Comparison of ENCODE assay signal across 8 mouse cellular contexts in genomic region chr4:156235808-156236533, GRCm38 (mm10). TPM values are rescaled to one million over a fixed set of nuclear protein-coding genes. Genes with fewer than 3 reads are reported as not detected.
DNase-seq lines count a peak whose midpoint lies in the region; ATAC-seq and TF ChIP-seq lines count a peak whose summit lies in the region.

Gene Noc2l (plus strand): TSS chr4:156236010.

- WGBS in forebrain, embryonic 13.5 days, result under 1% methylated on average over 84 of the region's 90 CpGs
- WGBS in large intestine, adult 2 months, result under 1% methylated on average over 89 of the region's 90 CpGs
- under 1% methylated on average over 73 of the region's 90 CpGs for WGBS in liver, postnatal 0 days (ENCODE audit: insufficient replicate concordance)
- WGBS in neural tube, embryonic 14.5 days, result under 1% methylated on average over 72 of the region's 90 CpGs

- H3K36me3 ChIP-seq in CH12.LX (replicated peaks in 1 of 2; ENCODE audit: control insufficient read depth in 1 of 2, insufficient read depth in 1 of 2, low read length in 1 of 2), result peaks cover 58 to 70% of the 10 kb centered on the region in 2 experiments
- peaks cover 61% of the 10 kb centered on the region for H3K36me3 ChIP-seq in forebrain, embryonic 13.5 days (ENCODE audit: poor library complexity, severe bottlenecking)
- peaks cover 38% of the 10 kb centered on the region for H3K36me3 ChIP-seq in liver, postnatal 0 days (replicated peaks; ENCODE audit: insufficient read depth, low read length)
- H3K36me3 ChIP-seq in neural tube, embryonic 14.5 days (ENCODE audit: control insufficient read depth, insufficient read depth, low read length), result peaks cover 43% of the 10 kb centered on the region

- no peak for TF ChIP-seq CTCF in CH12.LX (conservative IDR thresholded peaks at IDR 0.05 in 1 of 2, IDR thresholded peaks at IDR 0.05 in 1 of 2; ENCODE audit: low read depth in 2 of 2, low read length in 2 of 2)
- peak; percentile 10; the same call in 1 of the 2 replicates for TF ChIP-seq CTCF in liver, postnatal 0 days (IDR thresholded peaks at IDR 0.05; ENCODE audit: low read depth)

- intact Hi-C loops in heart, postnatal 10 days (cut with DNase I), result loop anchor here (2.0 kb wide), 1 partner anchor 125 kb away; no protein-coding TSS in a partner anchor

- H3K79me2 ChIP-seq in CH12.LX (replicated peaks; ENCODE audit: control insufficient read depth, extremely low read depth, insufficient read depth, poor library complexity, severe bottlenecking), result peaks cover 33% of the 10 kb centered on the region

- peak within 1 kb of the TSS; percentile 75 for H3K4me2 ChIP-seq in CH12.LX (ENCODE audit: insufficient read depth, low read depth, poor library complexity, severe bottlenecking)
- peak within 1 kb of the TSS; percentile 94 for H3K4me2 ChIP-seq in forebrain, embryonic 13.5 days
- peak within 1 kb of the TSS; percentile 99 for H3K4me2 ChIP-seq in liver, postnatal 0 days (ENCODE audit: low read depth, low read length)
- peak within 1 kb of the TSS; percentile 93 for H3K4me2 ChIP-seq in neural tube, embryonic 14.5 days (ENCODE audit: low read depth, low read length)

- in situ Hi-C loops in CH12.LX (cut with MboI; ENCODE audit: low pct_ligation_motif_present, low pct_unique_long_range_greater_than_20kb, low sequenced_read_pairs), result no loop called here

- peak within 1 kb of the TSS; percentile 79 for H3K27ac ChIP-seq in CH12.LX (ENCODE audit: insufficient read depth, low read depth)
- peak within 1 kb of the TSS; percentile 91 for H3K27ac ChIP-seq in forebrain, embryonic 13.5 days
- H3K27ac ChIP-seq in liver, postnatal 0 days (ENCODE audit: low read depth), result peak within 1 kb of the TSS; percentile 95
- peak within 1 kb of the TSS; percentile 86 for H3K27ac ChIP-seq in neural tube, embryonic 14.5 days (ENCODE audit: low read depth, low read length)

- H3K4me1 ChIP-seq in CH12.LX (ENCODE audit: control insufficient read depth in 1 of 2, insufficient read depth in 2 of 2), result peaks cover 8 to 32% of the 10 kb centered on the region in 2 experiments
- H3K4me1 ChIP-seq in forebrain, embryonic 13.5 days, result peaks cover 19% of the 10 kb centered on the region
- H3K4me1 ChIP-seq in liver, postnatal 0 days (ENCODE audit: insufficient read depth), result peaks cover 12% of the 10 kb centered on the region
- peaks cover 14% of the 10 kb centered on the region for H3K4me1 ChIP-seq in neural tube, embryonic 14.5 days (ENCODE audit: control insufficient read depth, insufficient read depth, low read length)

- peak; percentile 93 for ATAC-seq in forebrain, embryonic 13.5 days
- ATAC-seq in liver, postnatal 0 days, result peak; percentile 93
- ATAC-seq in neural tube, embryonic 14.5 days (ENCODE audit: low read depth), result peak; percentile 88

- peak within 1 kb of the TSS; percentile 67 to 88 (median 85) for H3K4me3 ChIP-seq in CH12.LX (replicated peaks in 1 of 3; ENCODE audit: low read depth in 2 of 3, low read length in 2 of 3, poor library complexity in 1 of 3)
- H3K4me3 ChIP-seq in forebrain, embryonic 13.5 days, result peak within 1 kb of the TSS; percentile 95
- H3K4me3 ChIP-seq in liver, postnatal 0 days (ENCODE audit: low read depth, low read length), result peak within 1 kb of the TSS; percentile 92
- peak within 1 kb of the TSS; percentile 87 for H3K4me3 ChIP-seq in neural tube, embryonic 14.5 days (ENCODE audit: low read depth, low read length)

- peak; percentile 88 for DNase-seq in CH12.LX (ENCODE audit: extremely low read depth)
- DNase-seq in c-Kit-positive CD71-positive TER-119-negative erythroid progenitor cells, embryonic 14.5 days (ENCODE audit: low read depth), result peak; percentile 84
- peak; percentile 92 to 93 for DNase-seq in heart, postnatal 10 days
- DNase-seq in large intestine, adult 2 months (ENCODE audit: low read depth, low spot score), result peak; percentile 67
- DNase-seq in liver, postnatal 0 days, result peak; percentile 96
- DNase-seq in testis, postnatal 10 days (ENCODE audit: low spot score), result peak; percentile 96

- H3K27me3 ChIP-seq in CH12.LX (replicated peaks), result no peaks in the 10 kb centered on the region
- no peaks in the 10 kb centered on the region for H3K27me3 ChIP-seq in forebrain, embryonic 13.5 days
- H3K27me3 ChIP-seq in liver, postnatal 0 days (ENCODE audit: insufficient read depth, low read length), result no peaks in the 10 kb centered on the region
- no peaks in the 10 kb centered on the region for H3K27me3 ChIP-seq in neural tube, embryonic 14.5 days (ENCODE audit: control insufficient read depth, insufficient read depth, low read length)

- H3K9ac ChIP-seq in CH12.LX (ENCODE audit: insufficient read depth, low read depth), result peak within 1 kb of the TSS; percentile 85
- H3K9ac ChIP-seq in forebrain, embryonic 13.5 days, result peak within 1 kb of the TSS; percentile 79
- H3K9ac ChIP-seq in liver, postnatal 0 days (replicated peaks), result peak within 1 kb of the TSS; percentile 80
- H3K9ac ChIP-seq in neural tube, embryonic 14.5 days (replicated peaks; ENCODE audit: low read depth, low read length), result peak within 1 kb of the TSS; percentile 73

- dilution Hi-C loops in CH12.LX (cut with MboI; ENCODE audit: extremely low pct_ligation_motif_present, extremely low pct_unique_long_range_greater_than_20kb, low sequenced_read_pairs), result no loop called here

- peak; percentile 84 for TF ChIP-seq POLR2A in CH12.LX (IDR thresholded peaks at IDR 0.05; ENCODE audit: low read depth, low read length)

- TF ChIP-seq RAD21 in CH12.LX (IDR thresholded peaks at IDR 0.05; ENCODE audit: low read depth, low read length), result no peak

- no peaks in the 10 kb centered on the region for H3K9me3 ChIP-seq in CH12.LX (replicated peaks; ENCODE audit: low read length)
- no peaks in the 10 kb centered on the region for H3K9me3 ChIP-seq in forebrain, embryonic 13.5 days (replicated peaks)
- no peaks in the 10 kb centered on the region for H3K9me3 ChIP-seq in liver, postnatal 0 days (ENCODE audit: low read length)
- H3K9me3 ChIP-seq in neural tube, embryonic 14.5 days (ENCODE audit: control insufficient read depth, low read length), result no peaks in the 10 kb centered on the region

- no peak for TF ChIP-seq EP300 in CH12.LX (IDR thresholded peaks at IDR 0.05; ENCODE audit: low read length)
- no peak for TF ChIP-seq EP300 in liver, postnatal 0 days (IDR thresholded peaks at IDR 0.05; ENCODE audit: low read depth)

TF ChIP-seq in CH12.LX, 34 proteins besides CTCF, POLR2A, EP300 and RAD21 (continues in another document):
- no peak for TF ChIP-seq USF2 (conservative IDR thresholded peaks at IDR 0.05; ENCODE audit: low read depth, low read length)
- peak; percentile 84 for TF ChIP-seq NELFE (IDR thresholded peaks at IDR 0.05; ENCODE audit: low read depth, low read length)
- TF ChIP-seq GABPA (IDR thresholded peaks at IDR 0.05; ENCODE audit: insufficient replicate concordance, low read depth, low read length), result no peak; the same call in 1 of the 2 replicates
- no peak for TF ChIP-seq SMC3 (IDR thresholded peaks at IDR 0.05; ENCODE audit: low read depth, low read length)
- no peak for TF ChIP-seq MEF2A (IDR thresholded peaks at IDR 0.05; ENCODE audit: borderline replicate concordance, low read depth, low read length)
- TF ChIP-seq MYC (IDR thresholded peaks at IDR 0.05; ENCODE audit: low read depth, low read length), result peak; percentile 78
- peak; percentile 67; the same call in 1 of the 2 replicates for TF ChIP-seq UBTF (IDR thresholded peaks at IDR 0.05; ENCODE audit: low read depth, low read length)
- TF ChIP-seq ZMIZ1 (IDR thresholded peaks at IDR 0.05; ENCODE audit: low read depth, low read length), result peak; percentile 66
- TF ChIP-seq MAX (IDR thresholded peaks at IDR 0.05; ENCODE audit: low read length), result peak; percentile 87
- TF ChIP-seq PAX5 (IDR thresholded peaks at IDR 0.05; ENCODE audit: low read length), result no peak
- no peak; the same call in 1 of the 2 replicates for TF ChIP-seq IRF4 (IDR thresholded peaks at IDR 0.05; ENCODE audit: low read depth, low read length)
- peak; percentile 81; the same call in 1 of the 2 replicates for TF ChIP-seq KAT2A (IDR thresholded peaks at IDR 0.05; ENCODE audit: insufficient replicate concordance, low read length)
- no peak for TF ChIP-seq JUND (conservative IDR thresholded peaks at IDR 0.05; ENCODE audit: low read depth, low read length)
- TF ChIP-seq CHD1 (IDR thresholded peaks at IDR 0.05; ENCODE audit: low read depth, low read length), result no peak
- TF ChIP-seq MAZ (IDR thresholded peaks at IDR 0.05; ENCODE audit: low read depth, low read length), result no peak
- TF ChIP-seq ETS1 (conservative IDR thresholded peaks at IDR 0.05; ENCODE audit: low read depth, low read length), result no peak
- no peak for TF ChIP-seq USF1 (IDR thresholded peaks at IDR 0.05; ENCODE audit: low read depth, low read length)
- TF ChIP-seq BHLHE40 (IDR thresholded peaks at IDR 0.05; ENCODE audit: low read depth, low read length), result peak; percentile 71
- TF ChIP-seq RCOR1 (conservative IDR thresholded peaks at IDR 0.05; ENCODE audit: low read depth, low read length), result no peak
- TF ChIP-seq ZKSCAN1 (IDR thresholded peaks at IDR 0.05; ENCODE audit: borderline replicate concordance, low read depth, low read length), result no peak
- TF ChIP-seq JUN (IDR thresholded peaks at IDR 0.05; ENCODE audit: insufficient read depth, low read depth, low read length), result no peak
- peak; percentile 88 for TF ChIP-seq TCF12 (IDR thresholded peaks at IDR 0.05; ENCODE audit: low read depth, low read length)
- TF ChIP-seq MXI1 (IDR thresholded peaks at IDR 0.05; ENCODE audit: low read depth, low read length), result peak; percentile 97
- peak; percentile 86 for TF ChIP-seq HCFC1 (IDR thresholded peaks at IDR 0.05; ENCODE audit: low read depth, low read length)
- TF ChIP-seq ELF1 (IDR thresholded peaks at IDR 0.05; ENCODE audit: low read depth, low read length), result peak; percentile 89
- peak; percentile 58 for TF ChIP-seq NRF1 (IDR thresholded peaks at IDR 0.05; ENCODE audit: low read depth, low read length)
- peak; percentile 56; the same call in 1 of the 2 replicates for TF ChIP-seq POLR2AphosphoS2 (IDR thresholded peaks at IDR 0.05; ENCODE audit: low read depth, low read length)
- TF ChIP-seq TBP (conservative IDR thresholded peaks at IDR 0.05; ENCODE audit: low read depth, low read length), result no peak
- TF ChIP-seq MAFK (IDR thresholded peaks at IDR 0.05; ENCODE audit: insufficient replicate concordance, low read length), result no peak

RNA-seq across cellular contexts. Expression of gene Noc2l, which starts in this region (rescaled TPM):
- total RNA-seq in CH12.LX (2012; rRNA removed), result 197 and 200 TPM in 2 replicates
- 157 and 173 TPM in 2 replicates for total RNA-seq in CH12.LX (2014; rRNA removed)
- polyA plus RNA-seq in CH12.LX (2012; ENCODE audit: insufficient read length, low read depth), result 244 and 265 TPM in 2 replicates
- 62.8 and 64.9 TPM in 2 replicates for polyA plus RNA-seq in forebrain, embryonic 13.5 days (2015; fragmentation: Nextera tagmentation; extraction: Ambion mirVana)
- total RNA-seq in heart, postnatal 10 days (2021), result 10 to 100 TPM; 22.7 to 23.2 TPM
- polyA plus RNA-seq in large intestine, adult 2 months (2012; rRNA removed), result 65.2 and 67.2 TPM in 2 replicates
- polyA plus RNA-seq in liver, postnatal 0 days (2015; fragmentation: Nextera tagmentation; extraction: Ambion mirVana), result 20.5 and 22.3 TPM in 2 replicates
- polyA plus RNA-seq in neural tube, embryonic 14.5 days (2014; fragmentation: Nextera tagmentation; extraction: Ambion mirVana), result 50.1 and 53.2 TPM in 2 replicates

Comparison
In these comparisons a context has a peak if more than half of its experiments do, and no peak if none do; other contexts are left out.
1. Peak in every context shown above with its lines: DNase-seq, ATAC-seq, H3K4me3 ChIP-seq and H3K27ac ChIP-seq.
2. RNA of gene Noc2l (total RNA-seq): 157 to 200 TPM in CH12.LX; 22.7 to 23.2 TPM in heart, postnatal 10 days; every median in the first group is over 4 times any median in the second.